Mouse (Mus musculus) layer of hippocampus, postnatal 36 days (tissue): ENCODE measurements around the gene Ssx9. TPM values are rescaled to one million over a fixed set of nuclear protein-coding genes. Genes with fewer than 3 reads are reported as not detected.
A peak's percentile ranks its signal among the peaks of the same experiment; 100 is the strongest.
"Not testable (repeated sequence)": the region's sequence is repeated elsewhere in the genome, so short reads cannot be mapped to it uniquely, and the experiment has no call there.

Source experiments
- DNase-seq, 2 experiments: peaks; one replicate each; pipeline ENCODE4 v3.0.0; 2022
- total RNA-seq, 2 experiments: library from RNA; stranded (reverse); gene quantifications; 2 replicates each; pipeline ENCODE4 v1.2.3; 2021

The Ssx9 gene
- not detected for total RNA-seq

- DNase-seq: not testable (repeated sequence)
These were observed at the start of gene Ssx9 for GRCm38 (mm10) chrX:8748132-8748531. Gene Ssx9 (plus strand): TSS chrX:8748432.

- peak in 1 of 2 experiments; percentile 3 for DNase-seq
These were observed 15.3 kb upstream of the Ssx9 start for GRCm38 (mm10) chrX:8732907-8733306.

GRCm38 (mm10) chrX:8803391-8803790 lies 55.2 kb downstream of the Ssx9 start, which contains the start of gene Ssxb5:
Gene Ssxb5 (plus strand): TSS chrX:8803691.
- not testable (repeated sequence) for DNase-seq

Other genes starting within 250 kb of the Ssx9 start
- not detected for gene Gm14459, start 223.5 kb upstream of the Ssx9 start, total RNA-seq
- not detected for gene Ssxb6, start 200.2 kb upstream of the Ssx9 start, total RNA-seq
- gene Ssxb3, start 156.6 kb upstream of the Ssx9 start, total RNA-seq: not detected
- gene Ssxb8, start 57.6 kb upstream of the Ssx9 start, total RNA-seq: not detected
- gene Ssxb5, start 55.3 kb downstream of the Ssx9 start, total RNA-seq: not detected
- not detected for gene Gm6592, start 95.6 kb downstream of the Ssx9 start, total RNA-seq
- not detected for gene Gm5751, start 125.8 kb downstream of the Ssx9 start, total RNA-seq
- 10 to 100 TPM; 29.7 to 31.9 TPM for gene B630019K06Rik, start 143.9 kb downstream of the Ssx9 start, total RNA-seq
- not detected for gene Fthl17b, start 214.5 kb downstream of the Ssx9 start, total RNA-seq
- gene Fthl17c, start 228.1 kb downstream of the Ssx9 start, total RNA-seq: not detected
- gene Fthl17d, start 238.3 kb downstream of the Ssx9 start, total RNA-seq: not detected